Mouse (Mus musculus) heart, adult 11 months (tissue): ENCODE measurements around the gene U2af2.

Experiments used
- DNase-seq: peaks from one replicate; pipeline ENCODE4 v3.0.0; 2022

The U2af2 gene

GRCm38 (mm10) chr7:5116850-5117249 lies 54.9 kb downstream of the U2af2 start, which contains the start of gene Rfpl4:
Gene Rfpl4, minus strand, starts transcription at chr7:5116950.
- no peak for DNase-seq

GRCm38 (mm10) chr7:5125078-5125477 lies 63.1 kb downstream of the U2af2 start:
- DNase-seq, result peak; percentile 88

GRCm38 (mm10) chr7:5125549-5126406 lies 63.8 kb downstream of the U2af2 start, which contains the start of gene Rasl2-9:
Gene Rasl2-9, minus strand, starts transcription at chr7:5125950.
- peak; percentile 97 for DNase-seq
